Mouse (Mus musculus): ENCODE data around the gene Nip7.
"Not testable (repeated sequence)": the region's sequence is repeated elsewhere in the genome, so short reads cannot be mapped to it uniquely, and the experiment has no call there.

The Nip7 gene

DNA sequence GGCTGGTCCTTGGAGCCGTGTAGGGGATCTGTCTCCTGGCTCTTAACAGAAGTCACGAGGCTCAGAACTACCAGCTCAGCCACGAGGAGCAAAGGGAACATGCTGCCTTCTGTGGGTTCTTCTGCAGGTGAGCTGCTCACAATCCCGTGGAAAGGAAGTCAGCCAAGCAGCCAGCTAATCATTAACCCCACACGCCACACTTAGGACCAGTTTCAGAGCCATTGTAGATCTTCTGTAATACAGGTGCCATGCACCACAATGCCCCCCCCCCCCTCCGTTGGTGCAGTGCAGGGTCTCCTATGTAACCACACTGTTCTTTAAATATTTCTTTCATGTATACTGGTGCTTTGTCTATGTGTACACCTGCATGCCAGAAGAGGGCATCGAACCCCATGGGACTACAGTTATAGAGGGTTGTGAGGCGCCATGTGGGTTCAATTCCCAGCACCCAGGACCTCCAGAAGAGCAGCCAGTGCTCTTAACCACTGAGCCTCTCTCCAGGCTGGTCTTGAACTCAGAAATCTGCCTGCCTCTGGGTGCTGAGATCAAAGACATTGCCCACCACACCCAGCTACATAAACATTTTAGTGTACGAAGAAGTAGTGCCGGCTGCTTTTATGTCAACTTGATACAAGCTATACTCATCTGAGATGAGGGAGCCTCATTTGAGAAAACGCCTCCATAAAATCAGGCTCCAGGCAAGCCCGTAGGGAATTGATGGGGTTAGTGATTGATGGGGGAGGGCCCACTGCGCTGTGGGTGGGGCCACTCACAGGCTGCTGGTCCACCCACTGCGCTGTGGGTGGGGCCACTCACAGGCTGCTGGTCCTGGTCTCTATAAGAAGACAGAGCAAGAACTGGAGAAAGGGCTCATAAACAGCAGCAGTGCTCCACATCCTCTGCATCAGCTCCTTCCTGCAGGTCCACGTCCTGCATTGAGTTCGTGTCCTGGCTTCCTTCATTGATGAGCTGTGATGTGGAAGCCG is 9.1 kb downstream of the Nip7 start, which contains the start of gene Tmed6:
Gene Tmed6 (minus strand): TSS at position 134 of the 986 bp plus-strand sequence.
- DNase-seq (ENCODE audit: low spot score in 2 of 2), result no peak

DNA sequence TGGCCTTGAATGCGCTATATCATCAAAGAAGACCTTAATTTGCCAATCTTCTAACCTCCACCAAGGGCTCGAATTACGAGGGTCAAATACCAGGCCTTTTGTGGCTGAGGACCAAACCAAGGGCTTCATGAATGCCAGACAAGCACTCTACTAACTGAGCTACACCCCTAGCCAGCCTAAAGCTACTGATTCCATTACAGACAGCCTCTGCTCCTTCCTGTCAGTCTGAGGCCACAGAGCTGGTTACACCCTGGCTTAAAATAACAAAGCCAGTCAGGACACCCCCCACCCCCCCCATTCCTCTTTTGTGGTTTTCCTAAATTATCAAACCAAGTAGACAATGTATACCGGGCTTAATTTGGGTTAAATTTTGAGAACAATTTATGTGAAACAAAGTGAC is 17.0 kb downstream of the Nip7 start:
- no peak for DNase-seq (ENCODE audit: low spot score in 2 of 2)

DNA sequence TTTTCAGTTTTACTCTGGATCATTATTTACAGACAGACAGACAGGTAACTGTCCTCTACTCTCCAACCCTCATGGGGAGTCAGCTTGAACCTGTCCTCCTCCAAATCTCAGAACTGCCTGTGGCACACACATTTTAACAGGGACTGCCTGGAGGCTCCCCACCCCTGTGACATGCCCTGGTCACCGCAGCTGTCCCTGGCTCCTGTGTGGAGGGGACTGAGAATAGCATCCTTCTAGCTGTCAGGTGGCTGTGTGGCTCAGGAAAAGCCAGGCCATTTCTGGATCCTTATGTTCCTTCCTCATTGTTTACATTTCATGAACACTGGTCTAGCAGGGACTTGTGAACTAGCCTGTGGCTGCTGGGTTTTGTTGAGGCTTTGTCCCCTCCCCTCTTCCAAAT is 17.5 kb downstream of the Nip7 start:
- DNase-seq (ENCODE audit: low spot score in 2 of 2), result no peak

DNA sequence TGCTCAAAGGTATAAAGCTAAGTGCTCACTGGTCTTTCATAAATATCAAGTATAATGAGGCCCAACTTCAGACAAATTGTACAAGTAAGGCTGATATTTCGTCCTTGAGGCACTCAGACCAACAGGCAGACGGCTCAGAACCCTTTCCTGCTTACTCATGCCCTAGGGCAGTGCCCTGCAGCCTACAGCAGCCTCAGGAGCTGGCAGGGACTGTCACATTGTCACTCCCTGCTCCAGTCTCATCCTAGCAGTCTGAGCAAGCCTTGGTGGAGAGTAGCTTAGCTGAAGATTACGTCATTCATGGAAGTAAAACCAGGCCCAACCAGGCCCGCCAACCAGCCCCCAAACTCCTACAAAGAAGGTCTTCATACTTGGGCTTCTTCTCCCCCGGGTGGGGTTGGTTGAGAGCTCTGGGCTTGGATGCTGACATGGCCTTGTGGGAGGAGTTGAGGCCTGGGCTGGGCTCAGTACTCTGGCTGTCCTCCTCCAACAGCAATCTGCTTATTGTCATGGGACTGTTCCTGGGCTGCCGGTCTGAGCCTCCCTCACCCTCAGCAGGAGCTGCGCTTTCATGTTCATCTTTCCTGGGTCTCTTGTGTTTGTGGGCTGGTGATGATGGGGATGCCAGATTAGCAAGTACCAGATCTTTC is 19.7 kb downstream of the Nip7 start:
- no peak for DNase-seq (ENCODE audit: low spot score in 2 of 2)

DNA sequence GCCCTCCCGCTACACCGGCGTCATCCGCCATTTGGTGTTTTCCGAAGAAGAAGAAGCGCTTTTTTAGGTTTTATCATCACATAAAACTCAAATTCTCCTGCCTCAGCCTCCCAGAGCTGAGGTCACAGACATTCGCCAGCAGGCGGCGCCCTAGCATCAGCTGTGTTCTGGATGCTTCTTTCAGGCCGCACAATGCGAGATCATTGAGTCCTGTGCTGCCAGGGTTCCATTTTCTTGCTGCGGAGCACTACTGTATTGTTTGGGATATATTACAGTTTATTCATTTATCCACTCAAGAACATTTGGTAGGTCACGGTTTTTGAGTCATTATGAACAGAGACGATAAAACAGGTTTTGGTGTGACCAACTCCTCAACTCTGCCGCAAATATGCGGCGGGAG is 28.7 kb downstream of the Nip7 start:
- DNase-seq (ENCODE audit: low spot score in 2 of 2), result no peak

DNA sequence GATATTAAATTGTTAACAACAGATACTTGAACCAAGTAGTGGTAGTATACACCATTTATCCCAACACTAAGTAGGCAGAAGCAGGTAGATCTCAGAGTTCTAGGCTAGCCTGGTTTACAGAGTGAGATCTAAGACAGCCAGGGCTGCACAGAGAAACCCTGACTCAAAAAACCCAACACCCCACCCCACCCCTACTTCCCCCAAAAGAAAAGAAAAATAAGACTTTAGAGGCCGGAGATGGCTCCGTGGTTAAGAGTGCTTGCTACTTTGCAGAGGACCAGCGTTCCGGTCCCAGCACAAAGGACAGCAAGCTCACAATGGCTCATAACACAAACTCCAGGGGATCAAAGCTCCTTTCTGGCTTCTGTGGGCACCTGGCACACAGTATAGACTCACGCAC is 29.3 kb downstream of the Nip7 start:
- DNase-seq (ENCODE audit: low spot score in 2 of 2), result no peak

DNA sequence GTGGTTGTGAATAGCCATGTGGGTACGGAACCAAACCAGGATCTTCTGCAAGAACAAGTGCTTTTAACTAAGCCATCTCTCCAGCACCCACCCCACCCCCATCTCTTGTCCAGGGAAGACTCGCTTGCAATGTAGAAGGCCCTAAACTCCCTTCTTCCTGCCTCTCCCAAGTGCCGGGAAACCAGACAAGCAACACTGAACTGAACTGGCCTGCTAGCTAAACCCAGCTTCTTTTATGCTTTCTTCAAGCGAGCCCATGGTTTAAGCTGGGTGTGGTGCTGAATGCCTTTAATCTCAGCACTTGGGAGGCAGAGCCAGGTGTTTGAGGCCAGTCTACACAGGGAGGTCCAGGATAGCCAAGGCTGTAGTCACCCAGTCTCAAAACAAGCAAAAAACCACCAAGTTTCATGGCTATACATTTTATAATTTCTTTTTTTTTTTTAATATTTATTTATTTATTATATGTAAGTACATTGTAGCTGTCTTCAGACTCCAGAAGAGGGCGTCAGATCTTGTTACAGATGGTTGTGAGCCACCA is 31.9 kb downstream of the Nip7 start:
- DNase-seq (ENCODE audit: low spot score in 2 of 2), result no peak

DNA sequence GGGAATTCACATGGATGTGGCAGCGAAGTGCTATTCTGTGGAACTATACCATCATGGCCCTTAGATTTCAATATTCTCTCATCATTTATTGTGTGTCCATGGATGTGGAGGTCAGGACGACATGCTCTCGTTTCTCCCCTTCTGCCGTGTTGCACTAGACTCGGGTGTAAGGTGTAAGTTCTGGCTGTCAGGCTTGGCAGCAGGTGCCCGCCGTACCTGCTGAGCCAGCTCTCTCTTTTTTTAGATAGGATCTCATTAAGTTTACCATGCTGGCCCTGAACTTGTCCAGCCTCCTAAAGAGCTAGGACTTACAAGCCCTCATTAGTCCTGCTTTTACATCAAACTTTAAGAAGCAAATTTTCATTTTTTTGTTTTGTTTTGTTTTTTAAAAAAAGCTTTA is 33.9 kb downstream of the Nip7 start:
- no peak for DNase-seq (ENCODE audit: low spot score in 2 of 2)

DNA sequence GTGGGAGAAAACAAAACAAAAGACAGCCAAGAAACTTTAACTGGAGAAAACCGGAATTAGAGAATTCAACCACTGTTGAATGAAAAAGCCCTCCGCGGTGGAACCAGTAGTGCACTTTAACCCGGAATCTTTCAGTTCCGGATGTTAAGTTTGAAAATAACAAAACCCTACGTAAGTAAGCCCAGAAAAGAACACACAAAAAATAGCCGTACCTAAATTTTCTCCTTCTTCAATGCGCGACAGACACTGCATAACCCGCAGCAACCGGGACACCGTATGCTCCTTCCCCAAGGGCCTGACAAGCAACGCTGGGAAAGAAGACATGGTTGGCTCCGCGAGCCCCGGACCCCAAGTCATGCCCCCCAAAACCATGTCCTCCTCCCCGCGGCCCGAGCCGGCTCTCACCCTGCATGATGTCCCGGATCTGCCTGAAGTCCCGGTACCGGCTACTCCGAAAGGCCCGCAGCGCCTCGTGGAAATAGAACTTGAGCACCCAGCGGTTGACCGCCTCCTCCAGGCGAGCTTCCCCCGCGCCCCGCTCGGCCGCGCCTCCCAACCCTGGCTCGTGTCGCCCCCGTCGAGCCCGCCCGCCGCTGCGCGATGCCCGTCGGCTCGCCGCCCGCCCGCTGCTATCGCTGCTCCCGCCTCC is 39.2 kb downstream of the Nip7 start:
- DNase-seq (ENCODE audit: low spot score in 2 of 2), result no peak

DNA sequence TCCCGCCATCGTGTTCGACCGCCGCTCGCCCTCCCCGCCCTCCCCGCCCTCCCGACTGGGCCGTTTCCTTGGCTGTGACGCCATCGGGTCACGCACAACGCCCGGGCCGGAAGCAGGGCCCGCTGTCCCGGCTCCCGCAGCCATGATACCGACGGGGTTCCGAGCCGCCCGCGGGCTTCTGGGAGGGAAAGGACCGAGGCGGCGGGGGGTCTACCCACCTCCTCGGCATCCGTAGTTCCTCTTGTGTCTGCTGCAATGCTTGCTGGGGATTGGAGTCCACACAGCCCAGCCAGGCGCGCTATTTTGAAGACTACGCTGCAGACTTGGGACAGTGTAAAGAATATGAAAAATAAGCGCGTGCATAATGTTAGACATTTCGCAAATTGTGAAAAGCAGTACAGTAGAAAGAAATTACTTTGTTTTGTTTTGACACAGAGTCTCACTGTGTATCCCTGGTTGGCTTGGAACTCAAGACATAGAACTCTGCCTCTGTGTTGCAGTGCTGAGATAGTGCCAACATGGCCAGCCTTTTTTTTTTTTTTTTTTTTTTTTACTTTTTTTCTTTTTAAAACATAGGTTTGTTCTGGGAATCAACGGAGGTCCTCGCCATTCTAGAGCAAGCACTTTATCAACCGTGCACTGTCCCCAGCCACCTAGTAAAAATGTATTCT is 39.8 kb downstream of the Nip7 start, which contains the start of gene Terf2:
Gene Terf2 (minus strand): TSS at position 182 of the 671 bp plus-strand sequence.
- DNase-seq (ENCODE audit: low spot score in 2 of 2), result peak; percentile 94 to 98

DNA sequence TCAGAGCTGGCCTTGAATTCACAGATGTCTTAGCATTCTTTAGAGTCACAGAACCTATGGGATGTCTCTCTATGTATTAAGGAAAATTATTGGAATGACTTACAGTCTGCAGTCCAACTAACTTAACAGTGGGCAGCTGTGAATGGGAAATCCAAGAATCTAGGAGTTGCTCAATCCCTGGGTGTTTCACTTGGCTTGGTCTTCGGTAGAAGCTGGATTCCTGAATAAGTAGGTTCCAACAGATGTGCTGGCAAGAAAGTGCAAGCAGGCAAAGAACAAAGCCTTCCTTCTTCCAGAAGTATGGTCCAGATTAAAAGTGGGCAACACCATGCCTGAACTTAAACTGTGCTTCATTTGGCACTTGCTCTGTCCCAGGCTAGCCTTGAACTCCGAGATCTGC is 44.0 kb downstream of the Nip7 start:
- DNase-seq (ENCODE audit: low spot score in 2 of 2), result no peak

DNA sequence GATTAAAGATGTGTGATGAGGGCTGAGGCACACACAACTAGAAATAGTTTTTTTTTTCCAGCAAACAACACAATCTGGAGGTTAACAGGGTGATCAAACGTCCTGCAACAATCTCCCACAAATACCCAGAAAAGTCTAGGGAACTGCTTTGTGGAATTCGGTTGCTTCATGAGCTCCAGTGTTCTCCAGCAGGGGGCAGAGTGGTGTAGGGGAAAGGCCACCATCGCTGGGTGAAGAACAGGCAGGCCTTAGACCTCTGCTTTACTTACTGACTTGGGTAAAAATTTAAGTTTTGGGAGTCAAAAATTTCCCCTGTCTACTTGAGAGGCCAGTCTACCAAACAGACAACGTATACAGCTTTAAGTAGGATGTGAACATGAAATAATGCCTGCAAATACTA is 47.9 kb downstream of the Nip7 start:
- peak; percentile 70 to 73 for DNase-seq (ENCODE audit: low spot score in 2 of 2)

DNA sequence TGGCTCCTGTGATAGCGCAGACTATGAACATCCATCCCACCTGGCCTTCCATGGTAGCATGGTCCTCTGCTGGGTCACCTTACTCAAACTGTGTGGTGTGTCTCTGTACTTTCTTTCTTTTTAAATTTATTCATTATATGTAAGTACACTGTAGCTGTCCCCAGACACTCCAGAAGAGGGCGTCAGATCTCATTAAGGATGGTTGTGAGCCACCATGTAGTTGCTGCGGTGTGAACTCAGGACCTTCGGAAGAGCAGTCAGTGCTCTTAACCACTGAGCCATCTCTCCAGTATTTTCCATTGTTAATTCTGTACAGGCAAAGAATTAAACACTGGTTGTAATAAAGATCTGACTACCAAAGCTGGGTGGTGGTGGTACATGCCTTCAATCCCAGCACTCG is 51.4 kb downstream of the Nip7 start:
- not testable (repeated sequence) for DNase-seq (ENCODE audit: low spot score in 2 of 2)

DNA sequence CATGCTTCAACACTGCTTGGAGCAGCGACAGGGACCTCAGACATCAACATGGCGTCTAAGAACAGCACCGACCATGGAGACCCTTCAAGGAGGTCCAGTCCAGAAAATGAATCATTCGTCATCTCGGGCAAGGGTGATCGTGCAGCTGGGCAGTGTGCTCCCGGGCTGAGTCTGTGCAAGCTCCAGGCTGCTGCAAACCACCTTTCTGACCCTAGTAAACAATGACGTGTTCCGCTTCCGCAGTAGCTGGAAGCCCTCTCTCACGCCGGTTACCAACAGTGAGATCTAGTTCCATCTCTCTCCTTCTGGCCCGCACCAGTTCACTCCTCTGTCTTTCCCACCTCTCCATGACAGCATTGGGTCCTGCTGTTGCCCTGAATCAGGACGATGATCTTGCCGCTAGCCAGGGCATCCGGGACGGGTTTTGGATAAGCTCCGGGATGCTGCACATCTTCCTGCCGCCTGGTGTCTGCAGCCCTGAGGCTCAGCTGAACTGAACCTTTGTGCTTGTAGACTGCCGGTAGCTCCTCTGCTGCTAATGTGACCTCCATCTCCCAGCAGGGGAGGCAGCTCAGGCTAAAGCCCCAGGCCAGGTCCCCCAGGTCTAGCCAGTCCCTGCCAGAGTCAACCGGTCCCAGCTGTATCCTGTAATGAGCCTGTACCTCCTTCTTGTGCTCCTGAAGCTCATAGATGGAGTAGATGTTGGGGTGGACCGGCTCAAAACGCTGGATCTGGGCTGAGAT is 52.5 kb downstream of the Nip7 start:
- no peak for DNase-seq (ENCODE audit: low spot score in 2 of 2)

DNA sequence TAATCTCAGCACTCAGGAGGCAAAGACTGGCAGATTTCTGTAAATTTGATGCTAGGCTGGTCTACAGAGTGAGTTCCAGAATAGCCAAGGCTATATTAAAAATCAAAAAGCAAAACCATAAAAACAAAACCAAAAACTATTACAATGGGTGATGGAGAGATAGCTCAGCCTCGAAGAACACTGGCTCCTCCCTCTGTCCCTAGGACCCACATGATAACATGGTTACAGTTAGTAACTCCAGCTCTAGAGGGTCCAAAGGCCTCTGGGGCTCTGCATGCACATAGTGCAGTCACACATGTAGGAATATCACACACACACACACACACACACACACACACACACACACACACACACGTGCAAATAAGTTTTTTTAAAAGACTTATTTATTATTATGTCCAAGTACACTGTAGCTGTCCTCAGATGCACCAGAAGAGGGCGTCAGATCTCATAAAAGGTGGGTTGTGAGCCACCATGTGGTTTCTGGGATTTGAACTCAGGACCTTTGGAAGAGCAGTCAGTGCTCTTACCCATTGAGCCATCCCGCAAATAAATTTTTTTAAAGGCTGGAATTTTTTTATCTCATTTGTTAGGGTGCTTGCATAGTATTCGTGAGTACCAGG is 53.2 kb downstream of the Nip7 start:
- no peak for DNase-seq (ENCODE audit: low spot score in 2 of 2)

Data from cerebellum, postnatal 4 days (tissue).